Mouse (Mus musculus) kidney, adult 11 months (tissue): Measurements from ENCODE around the gene Ccr6.

ENCODE experiments used
- DNase-seq: peaks from one replicate; pipeline ENCODE4 v3.0.0; 2022

Ccr6 gene

DNA sequence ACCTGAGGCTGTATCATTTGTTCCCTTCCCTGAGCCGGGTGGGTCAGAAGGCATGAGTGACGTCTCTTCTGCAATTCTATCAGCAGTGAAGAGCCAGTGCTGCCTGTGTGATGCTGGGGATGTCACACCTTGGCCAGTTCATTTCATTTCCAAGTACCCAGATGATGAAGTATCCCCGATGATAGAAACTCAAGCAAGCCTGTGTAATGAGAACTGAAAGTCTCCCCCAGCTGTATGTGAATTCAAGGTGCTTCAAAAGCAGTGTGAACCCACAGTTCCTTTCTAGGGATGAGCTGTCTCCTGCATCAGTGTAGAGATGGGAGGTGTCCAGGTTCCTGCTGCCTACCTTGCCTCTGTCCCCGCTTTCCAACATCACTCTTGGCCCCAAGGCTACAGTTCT, 1.3 kb upstream of the Ccr6 start:
- no peak for DNase-seq

DNA sequence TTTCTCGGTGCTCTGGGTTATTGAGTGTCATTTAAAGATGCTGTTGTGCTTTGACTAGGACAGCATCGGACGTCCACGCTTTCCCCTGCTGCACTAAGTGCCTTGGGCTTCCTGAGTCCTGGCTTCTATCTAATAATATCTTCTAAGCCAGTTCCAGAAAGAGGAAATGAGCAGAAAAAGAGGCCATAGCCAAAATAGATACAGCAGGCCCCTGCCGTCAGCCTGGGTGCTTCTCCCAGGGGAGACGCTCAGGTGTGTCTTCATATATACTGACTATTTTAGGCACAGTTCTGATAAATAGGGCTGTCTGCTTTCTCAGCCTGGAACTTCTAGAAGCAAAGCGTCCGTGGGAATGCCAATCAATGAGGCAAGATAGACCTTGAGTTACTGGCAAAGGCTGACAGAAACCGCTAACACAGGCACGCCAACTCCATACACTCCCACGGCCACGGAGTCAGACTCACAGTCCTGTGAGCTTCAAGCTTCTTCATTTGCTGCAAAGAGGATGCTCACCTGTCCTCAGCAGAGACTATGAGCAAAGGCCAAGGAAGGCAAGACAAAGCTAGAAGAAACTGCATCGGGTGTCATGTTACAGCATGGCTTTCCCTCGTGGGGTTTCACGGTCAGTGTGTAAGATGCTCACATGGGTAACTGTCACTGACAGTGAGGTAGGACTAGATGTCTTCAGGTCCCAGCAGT, 2.3 kb downstream of the Ccr6 start:
- DNase-seq = no peak

DNA sequence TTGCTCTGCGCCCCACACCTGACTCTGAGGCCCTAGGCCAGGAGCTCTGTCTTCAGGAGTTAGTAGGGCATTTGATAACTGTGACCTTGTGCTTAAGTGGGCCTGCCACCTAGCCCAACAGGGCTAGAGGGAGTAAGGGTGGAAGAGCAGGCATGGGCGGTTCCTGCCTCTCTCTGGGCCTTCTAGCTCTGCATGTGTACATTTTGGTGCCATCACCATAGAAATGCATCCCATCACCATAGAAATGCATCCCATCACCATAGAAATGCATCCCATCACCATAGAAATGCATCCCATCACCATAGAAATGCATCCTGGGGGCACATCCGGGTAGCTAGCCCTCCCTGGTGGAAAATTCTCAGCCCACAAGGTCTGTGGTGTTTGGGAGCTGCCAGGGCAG, 3.7 kb downstream of the Ccr6 start:
- no peak for DNase-seq

DNA sequence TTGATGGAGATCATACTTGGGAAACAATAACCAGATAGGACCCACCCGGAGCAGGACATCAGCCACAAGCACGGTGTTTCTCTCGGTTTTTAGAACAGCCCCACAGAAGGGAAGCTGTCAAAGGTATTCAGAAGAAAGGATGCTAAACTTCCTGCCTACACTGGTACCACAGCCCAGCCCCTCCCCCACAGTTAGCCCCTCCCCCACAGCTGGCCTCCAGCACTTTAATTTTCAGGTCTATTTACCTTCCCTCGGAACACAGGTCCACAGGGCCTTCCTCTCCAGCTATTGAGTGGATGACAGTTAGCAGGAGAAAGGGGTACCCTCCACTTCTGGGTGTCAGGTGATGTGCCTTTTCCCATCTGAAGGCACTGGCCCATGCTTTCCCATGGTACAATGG, 4.7 kb downstream of the Ccr6 start:
- DNase-seq = no peak

DNA sequence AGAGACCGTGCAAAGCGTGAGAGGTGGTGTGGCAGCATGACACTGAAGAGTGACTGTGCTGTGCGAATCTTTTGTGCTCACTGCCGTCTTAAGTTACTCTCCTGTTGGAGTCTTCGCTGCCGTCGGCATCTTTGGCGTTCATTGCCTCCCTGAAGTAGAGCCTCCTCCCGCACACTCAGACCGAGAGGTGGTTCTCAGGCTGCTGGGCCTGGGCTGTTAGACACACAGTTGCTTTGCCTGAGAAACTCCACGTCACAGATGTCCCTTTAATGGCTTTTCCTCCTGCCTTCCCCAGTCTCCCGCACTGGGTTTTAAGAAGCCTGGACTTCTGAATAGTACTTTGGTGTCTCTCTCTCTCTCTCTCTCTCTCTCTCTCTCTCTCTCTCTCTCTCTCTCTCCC, 5.8 kb downstream of the Ccr6 start:
- no peak for DNase-seq

DNA sequence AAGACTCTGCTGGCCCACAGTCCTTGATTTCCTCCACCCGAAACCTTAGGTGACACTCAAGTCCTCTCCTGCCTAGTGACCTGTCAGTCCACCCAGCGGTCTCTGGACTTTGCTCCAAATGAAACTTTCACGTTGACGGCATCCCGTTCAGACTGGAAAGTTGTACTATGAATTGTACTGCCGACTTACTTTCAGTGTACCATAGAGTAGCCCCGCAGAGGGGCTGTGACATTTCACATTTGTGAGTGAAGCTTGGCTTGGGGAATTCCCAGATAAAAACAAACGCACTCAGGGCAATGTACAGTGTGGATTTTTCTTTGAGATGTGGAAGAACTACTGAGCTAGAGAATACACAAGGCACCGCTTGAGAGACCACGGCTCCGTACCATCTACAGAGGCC, 6.3 kb downstream of the Ccr6 start:
- no peak for DNase-seq

DNA sequence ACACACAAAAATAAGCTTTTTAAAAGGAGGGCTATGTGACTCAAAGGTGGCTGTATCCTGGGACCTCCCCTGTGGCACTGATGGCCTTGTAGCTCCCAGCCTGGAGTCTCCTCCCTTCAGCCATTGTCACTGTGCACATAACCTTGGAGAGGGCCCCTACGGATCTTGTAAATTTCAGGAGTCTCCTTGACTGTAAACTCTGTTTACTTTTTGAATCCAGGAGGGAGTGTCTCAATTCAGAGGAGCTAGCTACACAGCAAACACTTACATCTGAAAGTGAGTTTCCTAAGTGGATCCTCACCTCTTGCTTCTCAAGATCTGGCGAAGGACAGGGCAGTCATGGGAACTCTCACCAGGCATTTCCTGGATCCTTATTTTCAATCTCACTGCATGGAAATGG, 8.3 kb downstream of the Ccr6 start:
- no peak for DNase-seq

DNA sequence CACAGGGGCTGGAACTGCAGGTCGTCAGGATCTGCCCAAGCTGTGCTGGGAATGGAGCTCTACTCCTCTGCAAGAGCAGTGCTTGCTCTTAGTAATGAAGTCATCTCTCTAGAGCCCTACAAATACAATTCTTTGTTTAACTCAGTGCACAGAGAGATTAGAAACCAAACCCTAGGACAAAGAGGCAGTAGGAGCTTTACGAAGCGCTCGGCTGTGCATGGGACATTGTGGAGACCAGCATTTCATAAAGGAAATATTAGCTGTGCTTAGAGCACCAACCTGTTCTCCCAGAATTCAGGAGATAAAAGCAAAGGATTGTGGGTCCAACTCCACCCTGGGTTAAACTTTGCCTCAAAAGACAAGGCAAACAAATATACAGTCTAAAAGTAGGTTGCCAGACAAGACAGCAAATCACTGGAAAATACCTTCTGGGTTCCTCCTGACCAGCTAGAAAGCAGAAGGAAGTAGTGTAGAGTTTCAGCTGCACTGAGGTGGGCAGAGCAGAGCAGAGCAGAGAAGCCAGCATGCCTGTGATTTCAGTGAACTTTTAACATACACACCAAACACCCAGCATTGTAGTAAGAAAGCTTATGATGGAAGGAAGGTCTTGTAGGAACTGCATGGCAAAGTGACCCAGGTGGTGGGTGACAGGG, 10.4 kb downstream of the Ccr6 start:
- DNase-seq = no peak

DNA sequence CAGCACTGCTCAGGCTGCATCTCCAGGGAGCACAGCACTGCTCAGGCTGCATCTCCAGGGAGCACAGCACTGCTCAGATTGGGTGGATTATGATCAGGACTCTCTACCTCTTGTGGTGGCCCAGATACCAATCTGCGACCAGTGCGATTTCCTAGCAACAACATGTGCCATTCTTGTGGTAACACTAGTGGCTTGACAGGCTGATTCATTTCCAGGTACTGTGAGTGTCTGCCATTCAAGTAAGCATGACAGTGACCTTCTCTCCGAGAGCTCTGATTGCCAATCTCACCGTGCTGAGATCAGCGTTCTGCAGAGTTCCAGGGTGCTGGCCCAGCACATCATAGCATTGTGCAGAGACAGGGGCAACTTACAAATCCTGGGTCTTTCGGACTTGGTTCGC, 15.9 kb downstream of the Ccr6 start:
- DNase-seq = no peak

DNA sequence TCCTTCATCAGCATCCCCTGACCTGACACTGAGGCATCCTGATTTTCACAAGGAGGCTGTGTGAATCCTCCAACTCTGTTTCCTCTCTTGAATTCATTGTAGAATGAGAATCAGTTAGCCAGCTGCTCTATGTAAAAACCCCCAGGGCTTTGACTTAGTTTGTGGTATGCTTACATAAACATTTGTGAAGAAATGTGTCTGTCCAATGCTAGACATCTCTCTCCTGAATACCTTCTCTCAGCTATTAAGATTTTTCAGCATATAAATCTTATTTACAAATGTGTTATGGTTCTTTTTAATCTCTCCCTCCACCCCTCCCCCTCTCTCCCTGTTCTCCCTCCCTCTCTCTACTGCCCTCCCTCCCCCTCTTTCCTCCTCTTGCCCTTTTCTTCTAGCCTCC, 18.4 kb downstream of the Ccr6 start:
- no peak for DNase-seq

DNA sequence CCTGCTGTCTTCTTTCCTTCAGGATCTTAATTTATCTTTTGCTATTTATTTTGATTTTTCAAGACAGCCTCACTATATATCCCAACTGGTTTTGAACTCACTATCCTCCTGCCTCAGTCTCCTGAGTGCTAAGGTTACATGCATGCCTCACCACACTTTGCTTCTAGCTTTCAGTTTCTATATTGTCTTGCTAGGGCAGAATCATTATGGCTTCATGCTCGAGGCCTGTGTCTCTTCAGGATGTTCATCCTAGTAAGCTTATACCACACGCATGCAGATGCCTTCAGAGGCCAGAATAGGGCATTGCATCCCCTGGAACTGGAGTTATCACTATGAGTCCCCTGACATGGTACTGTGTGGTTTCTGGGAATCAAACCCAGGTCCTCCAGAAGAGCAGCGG, 19.1 kb downstream of the Ccr6 start:
- no peak for DNase-seq

DNA sequence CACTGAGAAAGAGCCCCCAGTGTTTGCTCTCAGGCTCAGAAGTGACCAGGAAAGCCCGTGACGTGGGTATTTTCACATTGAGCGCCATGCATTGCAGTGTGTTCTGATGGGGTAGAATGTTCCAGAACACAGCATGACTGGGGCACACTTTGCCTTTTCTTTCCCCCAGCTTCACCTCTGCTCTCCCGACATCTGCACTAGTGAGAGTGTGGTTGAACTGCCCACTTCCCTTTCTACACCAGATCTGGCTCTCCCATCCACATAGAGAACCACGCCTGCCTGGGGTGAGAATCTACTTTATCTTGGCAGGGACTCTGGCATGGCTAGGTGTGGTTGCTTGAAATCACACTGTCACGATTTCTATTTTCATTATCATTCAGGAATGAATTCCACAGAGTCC, 19.7 kb downstream of the Ccr6 start:
- no peak for DNase-seq

DNA sequence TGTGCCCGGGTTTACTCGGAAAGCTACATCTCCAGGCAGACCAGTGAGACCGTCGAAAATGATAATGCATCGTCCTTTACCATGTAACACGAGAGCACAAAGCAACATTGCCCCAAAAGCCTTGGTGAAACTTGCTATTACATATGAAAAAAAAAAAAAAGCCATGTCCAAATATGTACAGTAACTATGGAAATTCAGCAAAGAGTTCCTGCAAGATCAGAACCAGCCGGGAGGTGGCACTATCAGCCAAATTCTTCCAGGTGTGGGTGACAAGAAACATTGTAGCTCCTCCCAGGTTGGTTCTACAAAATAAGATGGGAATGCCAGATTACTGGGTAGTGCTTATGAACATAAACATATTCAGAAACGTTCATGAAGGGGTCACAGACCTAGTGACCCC, 21.1 kb downstream of the Ccr6 start:
- DNase-seq = no peak

DNA sequence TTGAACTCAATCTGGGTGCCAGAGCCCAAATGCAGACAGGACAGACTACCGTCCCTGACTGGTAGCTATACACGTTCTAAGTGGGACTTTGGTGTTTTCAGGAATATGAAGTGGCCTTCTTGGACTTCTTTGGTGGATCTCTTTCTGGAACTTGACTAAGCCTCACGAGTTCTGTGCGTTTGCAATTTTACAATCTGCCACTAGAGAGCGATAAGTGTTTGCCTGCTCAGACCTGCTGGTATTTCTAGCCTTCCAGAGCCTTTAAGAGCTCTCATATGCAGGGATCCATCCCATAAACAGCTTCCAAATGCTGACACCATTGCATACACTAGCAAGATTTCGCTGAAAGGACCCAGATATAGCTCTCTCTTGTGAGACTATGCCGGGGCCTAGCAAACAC, 28.8 kb downstream of the Ccr6 start:
- DNase-seq = peak; percentile 60

DNA sequence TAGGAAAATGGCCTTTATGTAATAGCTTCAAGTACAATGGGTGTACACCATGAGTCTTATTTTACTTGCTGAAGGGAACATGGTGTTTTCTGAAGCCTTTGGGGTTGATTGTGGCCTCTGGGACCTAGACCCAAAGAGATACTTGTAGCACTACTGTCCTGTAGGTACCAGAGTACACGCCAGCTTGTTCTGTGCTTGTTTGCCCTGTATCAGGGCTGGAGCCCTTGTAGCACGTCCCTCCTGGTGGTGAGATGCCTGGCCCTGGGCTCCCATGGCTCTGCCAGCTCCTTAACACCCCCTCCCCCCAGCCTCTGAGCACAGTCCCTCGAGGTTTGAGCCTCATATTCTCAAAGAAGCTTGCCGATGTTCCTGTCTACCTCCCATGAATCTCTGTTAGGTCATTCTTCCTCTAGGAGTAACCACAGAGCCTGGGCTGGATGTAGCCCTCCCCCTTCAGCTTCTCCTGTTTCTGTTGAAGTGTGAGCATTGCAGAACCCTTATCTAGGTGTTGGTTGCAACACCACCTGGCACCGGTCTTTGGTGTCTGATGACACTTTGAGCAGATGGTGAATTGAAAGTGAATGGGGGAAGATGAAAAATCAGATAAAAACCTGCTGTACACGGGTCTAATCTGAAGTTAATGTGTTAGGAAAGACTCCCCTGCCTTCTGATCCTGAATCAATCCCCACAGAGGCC, 36.4 kb downstream of the Ccr6 start:
- no peak for DNase-seq

DNA sequence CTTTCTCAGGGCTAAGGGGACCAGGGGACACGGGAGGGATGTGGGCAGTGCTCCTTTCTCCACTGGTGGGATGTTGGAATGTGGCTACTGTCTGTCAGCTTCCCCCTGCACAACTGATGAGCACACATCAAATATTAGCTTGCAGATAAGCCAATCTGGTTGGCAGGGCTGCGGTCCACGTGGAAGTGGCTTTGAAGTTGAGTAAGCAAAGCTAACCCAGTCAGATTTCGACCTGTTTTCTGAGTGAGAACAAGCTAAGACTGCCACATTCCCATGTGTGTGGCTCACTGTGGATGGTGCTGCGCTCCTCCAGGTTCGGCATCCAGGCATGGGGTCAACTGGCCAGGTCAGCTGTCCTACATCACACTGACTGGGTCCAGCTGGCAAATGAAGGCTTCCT, 37.1 kb downstream of the Ccr6 start:
- DNase-seq = no peak

DNA sequence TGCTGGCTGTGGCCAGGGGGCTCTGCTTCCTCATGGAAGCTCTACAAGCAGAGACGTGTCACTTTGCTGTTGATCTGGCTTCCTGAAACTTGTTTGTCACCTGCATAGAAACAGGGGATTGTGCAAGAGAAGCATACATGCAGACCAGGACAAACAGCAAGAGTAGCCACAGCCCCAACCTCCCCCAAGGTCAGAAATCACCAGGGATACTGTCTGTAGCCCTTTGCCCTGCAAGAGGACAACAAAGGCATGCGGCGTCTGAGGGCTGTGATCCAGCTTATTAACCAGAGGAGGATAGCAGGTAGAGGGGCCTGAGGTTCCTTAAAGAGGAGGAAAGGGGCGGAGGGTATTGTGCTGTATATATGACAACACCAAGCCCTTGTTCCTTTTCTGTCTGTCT, 40.2 kb downstream of the Ccr6 start:
- peak; percentile 78 for DNase-seq

DNA sequence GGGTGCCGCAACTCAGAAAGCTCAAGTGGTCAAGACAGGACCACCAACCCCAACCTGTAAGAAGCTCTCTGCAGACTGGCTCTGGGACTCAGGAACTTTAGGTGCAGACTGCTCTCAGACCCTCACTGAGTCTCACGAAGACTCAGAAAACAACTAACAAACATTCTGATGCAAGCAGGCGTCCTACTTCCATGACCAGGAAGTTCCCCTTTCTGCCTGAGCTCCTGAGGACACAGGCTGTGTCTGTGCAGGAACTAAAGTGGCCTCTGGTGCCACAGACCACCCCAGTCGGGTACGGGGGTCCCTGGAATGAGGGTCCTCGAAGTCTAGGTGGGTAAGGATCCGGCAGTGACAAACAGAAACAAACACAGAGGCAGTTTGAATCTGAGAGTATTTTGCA, 40.8 kb downstream of the Ccr6 start:
- no peak for DNase-seq

DNA sequence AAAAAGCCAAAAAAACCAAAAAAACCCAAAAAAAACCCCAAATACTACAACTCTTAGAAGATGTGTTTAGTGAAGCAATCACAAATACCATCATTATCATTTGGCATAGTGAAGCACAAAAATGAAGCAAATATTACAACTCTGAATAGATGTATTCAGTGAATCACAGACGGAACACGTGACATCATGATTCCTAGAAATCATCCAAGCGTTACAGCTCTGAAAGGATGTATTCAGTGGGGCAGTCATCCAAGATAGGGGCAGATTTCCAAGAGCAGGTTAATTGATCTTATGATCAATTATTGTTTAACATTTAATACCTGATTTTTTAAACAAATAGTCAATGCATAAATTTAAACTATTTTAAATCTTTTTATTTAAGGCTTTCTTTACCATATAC, 41.4 kb downstream of the Ccr6 start:
- DNase-seq = no peak

DNA sequence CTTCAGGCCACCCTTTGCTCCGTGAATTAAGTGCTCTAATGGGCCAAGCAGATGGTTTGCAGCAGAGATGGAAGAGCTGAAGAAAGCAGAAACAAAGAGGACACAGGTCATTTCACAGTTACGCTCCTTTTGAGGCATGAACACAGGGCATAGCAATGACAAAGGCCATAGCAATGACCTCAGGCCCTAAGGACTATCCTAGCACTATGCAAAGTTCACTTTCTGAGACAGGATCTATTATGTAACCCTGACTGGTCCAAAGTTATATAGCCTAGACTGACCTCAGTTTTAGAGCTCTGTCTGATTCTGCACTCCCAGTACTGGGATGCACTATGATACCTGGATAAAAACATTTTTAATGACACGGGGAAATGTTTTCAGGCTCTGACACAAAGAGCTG, 42.5 kb downstream of the Ccr6 start:
- peak; percentile 32 for DNase-seq

DNA sequence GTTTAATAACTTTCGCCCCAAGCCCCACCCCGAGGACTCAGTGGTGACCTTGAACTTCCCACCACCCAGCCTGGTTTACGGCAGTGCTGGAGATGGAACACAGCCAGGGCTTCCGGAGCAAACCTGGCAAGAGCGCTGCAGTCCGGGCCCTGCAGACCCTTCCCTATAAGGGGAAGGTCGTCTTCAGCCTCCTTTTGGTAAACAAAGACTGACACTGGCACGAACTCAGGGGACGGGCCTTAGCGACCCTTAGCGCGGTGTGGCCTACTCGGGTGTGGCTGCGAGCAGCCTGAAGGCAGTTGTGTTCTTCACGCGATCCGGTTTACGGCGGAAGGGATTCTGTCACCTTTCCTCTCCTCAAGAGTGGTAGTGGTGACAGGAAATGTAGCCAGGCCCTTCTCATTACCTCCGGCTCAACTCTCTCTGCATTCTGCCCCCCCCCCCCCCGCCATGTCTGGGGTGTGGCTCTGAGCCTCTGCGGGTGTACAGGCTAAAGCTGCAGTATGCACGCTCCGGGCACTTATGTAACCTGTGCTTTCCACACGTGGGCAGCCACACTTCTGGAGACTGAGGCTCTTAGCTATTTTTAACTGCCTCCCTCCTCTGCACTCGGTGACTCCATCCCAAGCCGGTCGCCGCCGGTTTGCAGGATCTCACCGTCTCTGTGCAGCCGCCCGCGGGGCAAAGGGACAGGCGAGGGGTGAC, 47.1 kb downstream of the Ccr6 start, which contains the start of gene Mpc1:
Gene Mpc1 (plus strand): TSS at position 84 of the 705 bp plus-strand sequence.
- peak; percentile 97 for DNase-seq

DNA sequence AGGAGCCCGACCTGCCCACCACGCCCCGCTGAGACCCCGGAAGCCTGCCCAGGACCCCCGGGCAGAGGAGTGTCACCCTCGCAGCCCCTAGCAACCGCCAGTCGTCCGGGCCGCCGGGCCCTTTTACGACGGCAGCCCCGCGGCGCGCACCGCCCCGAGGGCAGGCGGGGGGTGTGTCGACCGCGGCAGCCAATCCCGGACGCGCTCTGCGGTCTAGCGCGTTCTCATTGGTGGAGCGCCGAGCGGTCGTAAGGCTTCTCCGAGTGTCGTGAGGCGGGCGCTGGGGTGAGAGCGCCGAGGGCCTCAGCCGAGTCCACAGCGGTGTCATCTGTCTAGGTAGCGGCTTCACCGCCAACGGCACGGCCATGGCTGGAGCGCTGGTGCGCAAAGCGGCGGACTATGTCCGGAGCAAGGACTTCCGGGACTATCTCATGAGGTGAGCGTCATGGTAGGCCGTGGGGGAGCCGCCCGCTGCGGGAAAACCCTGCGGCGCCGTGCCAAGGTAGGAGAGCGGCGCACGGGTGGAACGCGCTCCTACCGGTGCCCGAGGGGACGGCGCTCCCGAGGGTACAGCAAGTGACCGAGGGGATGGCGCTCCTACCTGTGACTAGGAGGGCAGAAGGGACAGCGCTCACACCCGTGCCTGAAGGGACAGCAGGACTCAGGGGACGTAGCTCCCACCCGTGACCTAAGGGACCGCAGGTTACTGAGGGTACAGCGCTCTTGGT, 47.8 kb downstream of the Ccr6 start:
- DNase-seq = peak; percentile 97

DNA sequence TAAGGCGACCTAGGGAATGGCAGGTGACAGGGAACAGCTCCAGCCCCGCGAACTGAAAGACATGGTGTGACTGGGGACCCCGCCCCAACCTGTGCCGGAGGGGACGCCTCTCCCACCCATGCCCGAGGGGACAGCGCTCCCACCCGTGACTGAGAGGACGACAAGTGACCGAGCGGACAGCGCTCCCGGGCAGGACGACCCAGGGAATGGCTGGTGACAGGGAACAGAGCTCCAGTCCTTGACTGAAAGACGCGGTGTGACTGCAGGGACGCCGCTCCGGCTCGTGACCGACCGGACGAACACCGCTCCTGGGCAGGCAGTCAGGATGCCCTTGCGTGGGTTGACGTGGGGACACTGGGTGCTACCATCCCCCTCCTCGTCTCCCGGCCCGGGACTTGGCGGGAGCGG, 48.4 kb downstream of the Ccr6 start:
- DNase-seq = peak; percentile 62
